Mouse (Mus musculus) spleen, adult 2 months (tissue): ENCODE data around the gene Gcm1.

Source experiments
- CTCF ChIP-seq: fragments of 200-500 bp; IDR thresholded peaks from 2 replicates; pipeline ENCODE4 v1.5.1; 2011; ENCODE audit warnings: mild to moderate bottlenecking, inconsistent platforms; ENCODE audit not compliant: insufficient read depth, insufficient read length, insufficient replicate concordance; ENCODE audit errors: extremely low read depth
- POLR2A ChIP-seq: fragments of 200-500 bp; IDR thresholded peaks from 2 replicates; pipeline ENCODE4 v1.6.1; 2011; ENCODE audit warnings: low read depth, low read length, inconsistent platforms

- TF ChIP-seq CTCF (no peak), POLR2A (no peak)
These were observed 26.5 kb downstream of the Gcm1 start for GRCm38 (mm10) chr9:78078240-78078639.
